Mouse (Mus musculus): ENCODE data around the gene Nudt7.

DNA sequence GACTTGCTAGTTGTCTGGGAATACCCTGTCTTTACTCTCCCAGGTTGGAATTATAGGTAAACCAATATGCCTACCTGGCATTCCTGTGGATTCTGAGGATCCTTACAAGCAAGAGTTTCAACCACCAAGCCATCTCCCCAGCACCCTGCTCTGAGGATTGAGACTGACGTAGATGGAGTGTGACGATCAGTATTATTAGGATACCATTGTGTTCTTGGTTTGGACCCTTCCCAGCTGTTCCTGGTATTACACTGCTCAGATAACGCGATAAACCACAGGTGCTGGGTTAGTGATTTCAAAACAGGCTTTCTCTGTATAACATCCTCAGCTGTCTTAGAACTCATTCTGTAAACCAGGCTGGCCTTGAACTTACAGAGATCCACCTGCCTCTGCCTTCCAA is 1.9 kb upstream of the Nudt7 start:
- TF ChIP-seq POLR2A (IDR thresholded peaks at IDR 0.05; ENCODE audit: control insufficient read depth, low read depth, low read length) (no peak), CTCF (IDR thresholded peaks at IDR 0.05; ENCODE audit: control insufficient read depth, insufficient read depth, insufficient replicate concordance, low read depth, low read length) (no peak)
